ENCODE assay signal across 24 mouse cellular contexts in genomic region chr13:109628606-109629005, GRCm38 (mm10).
DNase-seq lines count a peak whose midpoint lies in the region; ATAC-seq and TF ChIP-seq lines count a peak whose summit lies in the region.
"Had no signal": no experiment of that assay in that cellular context is flagged by ENCODE, and none has a peak within 500 bp of the region (broad histone marks: within the 10 kb centered on the region; RNA-seq: fewer than 3 reads in every experiment).

No protein-coding gene starts in this region.

- H3K9me3 ChIP-seq in ES-Bruce4 (replicated peaks; ENCODE audit: control insufficient read depth, insufficient read depth, low read length, poor library complexity, severe bottlenecking) = no peaks in the 10 kb centered on the region
- H3K9me3 ChIP-seq in kidney, embryonic 16.5 days (ENCODE audit: low read length) = no peaks in the 10 kb centered on the region
- H3K9me3 ChIP-seq: embryonic facial prominence, embryonic 13.5 days; embryonic facial prominence, embryonic 15.5 days; forebrain, embryonic 10.5 days; forebrain, embryonic 12.5 days; G1E had no signal

- H3K4me1 ChIP-seq in ES-Bruce4 (ENCODE audit: control insufficient read depth, insufficient read depth, low read length) = peaks cover 3% of the 10 kb centered on the region
- H3K4me1 ChIP-seq in kidney, embryonic 16.5 days (ENCODE audit: insufficient read depth, low read length) = peaks cover 21% of the 10 kb centered on the region

- DNase-seq in ES-CJ7 (ENCODE audit: low read depth, low spot score) (peak; percentile 54), R1 (ENCODE audit: low read depth, low spot score) (peak; percentile 66)
- DNase-seq in spleen, postnatal 36 days (ENCODE audit: low spot score in 2 of 2) = no peak
- DNase-seq: adrenal gland, adult 2 months; adrenal gland, postnatal 10 days; adrenal gland, postnatal 25 days; cerebellum, adult 11 months; cerebellum, adult 18-20 months; cerebellum, adult 8-10 months; cerebellum, adult 9-11 months; cerebellum, postnatal 14 days; cerebellum, postnatal 36 days; embryo, embryonic 11 days had no signal

- TF ChIP-seq POLR2A in ES-Bruce4 (IDR thresholded peaks at IDR 0.05; ENCODE audit: insufficient read depth, low read length) = no peak

- no peak for ATAC-seq in kidney, embryonic 16.5 days (ENCODE audit: low FRiP score, low TSS enrichment)
- ATAC-seq: forebrain, embryonic 14.5 days; forebrain, embryonic 16.5 days; Patski had no signal

- H3K4me2 ChIP-seq in kidney, embryonic 16.5 days (replicated peaks; ENCODE audit: low read depth, low read length) = no peak overlapping the region
- H3K4me2 ChIP-seq: embryonic facial prominence, embryonic 13.5 days; embryonic facial prominence, embryonic 15.5 days; forebrain, embryonic 12.5 days had no signal

- H3K36me3 ChIP-seq in ES-Bruce4 (ENCODE audit: control insufficient read depth, insufficient read depth, low read length, poor library complexity, severe bottlenecking) = no peaks in the 10 kb centered on the region
- no peaks in the 10 kb centered on the region for H3K36me3 ChIP-seq in kidney, embryonic 16.5 days (ENCODE audit: insufficient read depth, low read length)
- H3K36me3 ChIP-seq: embryonic facial prominence, embryonic 13.5 days; embryonic facial prominence, embryonic 15.5 days; forebrain, embryonic 10.5 days; forebrain, embryonic 12.5 days; G1E had no signal

- WGBS in kidney, embryonic 16.5 days = 97% methylated on average over 4 of the region's 4 CpGs

- no peak for TF ChIP-seq EP300 in ES-Bruce4 (IDR thresholded peaks at IDR 0.05; ENCODE audit: insufficient read depth, low read depth, low read length)

- peak overlapping the region; percentile 45; the same call in 1 of the 2 replicates for H3K9ac ChIP-seq in ES-Bruce4 (ENCODE audit: low read depth, poor library complexity, severe bottlenecking)
- no peak overlapping the region for H3K9ac ChIP-seq in kidney, embryonic 16.5 days (replicated peaks; ENCODE audit: low read length)
- H3K9ac ChIP-seq: embryonic facial prominence, embryonic 13.5 days; embryonic facial prominence, embryonic 15.5 days; forebrain, embryonic 12.5 days had no signal

- no peaks in the 10 kb centered on the region for H3K27me3 ChIP-seq in ES-Bruce4 (ENCODE audit: control insufficient read depth, insufficient read depth, low read length, poor library complexity, severe bottlenecking)
- no peaks in the 10 kb centered on the region for H3K27me3 ChIP-seq in kidney, embryonic 16.5 days (ENCODE audit: insufficient read depth, low read length)
- H3K27me3 ChIP-seq: embryonic facial prominence, embryonic 15.5 days; Patski had no signal

- H3K27ac ChIP-seq in ES-Bruce4 (ENCODE audit: insufficient read depth, low read length) = peak overlapping the region; percentile 69
- H3K27ac ChIP-seq in kidney, embryonic 16.5 days (ENCODE audit: low read length) = no peak overlapping the region
- H3K27ac ChIP-seq: embryonic facial prominence, embryonic 13.5 days; embryonic facial prominence, embryonic 15.5 days; forebrain, embryonic 10.5 days; forebrain, embryonic 12.5 days had no signal

- H3K4me3 ChIP-seq in ES-Bruce4 (ENCODE audit: low read depth, low read length) = 0 out of 2 replicates have a peak overlapping the region, but pooled peaks have one; percentile 29
- H3K4me3 ChIP-seq in kidney, embryonic 16.5 days (ENCODE audit: low read length) = no peak overlapping the region
- H3K4me3 ChIP-seq: embryonic facial prominence, embryonic 13.5 days; embryonic facial prominence, embryonic 15.5 days; erythroblast, embryonic 14.5 days; forebrain, embryonic 10.5 days; forebrain, embryonic 12.5 days had no signal

- TF ChIP-seq CTCF in ES-Bruce4 (IDR thresholded peaks at IDR 0.05; ENCODE audit: low read depth, low read length) = no peak

Comparison
In these comparisons a context has a peak if more than half of its experiments do, and no peak if none do; other contexts are left out.
1. DNase-seq: peak in ES-CJ7 (single experiment) and R1 (single experiment); none in spleen, postnatal 36 days (0 of 2).